Mouse (Mus musculus) neural tube, embryonic 11.5 days (tissue): ENCODE measurements around the gene Lgals9. TPM values are rescaled to one million over a fixed set of nuclear protein-coding genes. Genes with fewer than 3 reads are reported as not detected.
A peak's percentile ranks its signal among the peaks of the same experiment; 100 is the strongest.

ENCODE experiments used
- ATAC-seq: fragments of 200-750 bp; cut with Nextera tagmentation; 2 replicates; pipeline ENCODE4 v1.8.0; 2017; ENCODE audit warnings: moderate number of reproducible peaks, mild to moderate bottlenecking, moderate TSS enrichment, moderate library complexity; ENCODE audit not compliant: insufficient read depth, low FRiP score, low TSS enrichment
- DNase-seq: peaks from one replicate; pipeline ENCODE4 v3.0.0-alpha.2; 2015; ENCODE audit warnings: low spot score
- H3K27ac ChIP-seq: fragments of 300-500 bp; sonication (generic); 2 replicates; pipeline ENCODE4 v1.5.1; 2014; ENCODE audit warnings: low read depth, mild to moderate bottlenecking, low read length
- H3K27me3 ChIP-seq: fragments of 300-500 bp; sonication (generic); 2 replicates; pipeline ENCODE4 v1.6.1; 2014; ENCODE audit warnings: mild to moderate bottlenecking, low read length, mixed read lengths; ENCODE audit not compliant: control insufficient read depth, insufficient read depth
- H3K36me3 ChIP-seq: fragments of 300-500 bp; sonication (generic); 2 replicates; pipeline ENCODE4 v1.6.1; 2014; ENCODE audit warnings: mild to moderate bottlenecking, low read length, moderate library complexity, mixed read lengths; ENCODE audit not compliant: control insufficient read depth, insufficient read depth
- H3K4me1 ChIP-seq: fragments of 300-500 bp; sonication (generic); 2 replicates; pipeline ENCODE4 v1.6.1; 2014; ENCODE audit warnings: low read length, mixed read lengths; ENCODE audit not compliant: control insufficient read depth, insufficient read depth
- H3K4me2 ChIP-seq: fragments of 300-500 bp; sonication (generic); 2 replicates; pipeline ENCODE4 v1.6.1; 2014; ENCODE audit warnings: low read depth, mild to moderate bottlenecking, moderate library complexity
- H3K4me3 ChIP-seq: fragments of 300-500 bp; sonication (generic); 2 replicates; pipeline ENCODE4 v1.5.1; 2014; ENCODE audit warnings: low read depth, low read length
- H3K9ac ChIP-seq: fragments of 300-500 bp; sonication (generic); 2 replicates; pipeline ENCODE4 v1.6.1; 2014; ENCODE audit warnings: mild to moderate bottlenecking, low read length
- H3K9me3 ChIP-seq: fragments of 300-500 bp; sonication (generic); 2 replicates; pipeline ENCODE4 v1.6.1; 2016; ENCODE audit warnings: low read length; ENCODE audit not compliant: control insufficient read depth
- WGBS: fragments of 180-500 bp; shearing (Covaris S2); extraction: QIAGEN DNeasy Blood & Tissue Kit; methylation state at CpG from one replicate; pipeline ENCODE4 v1.1.7; 2014; 5-methylcytosine and 5-hydroxymethylcytosine counted together
- polyA plus RNA-seq: library from polyadenylated mRNA; unstranded; fragments of >200 nt; fragmentation: Nextera tagmentation; extraction: Ambion mirVana; gene quantifications from 2 replicates; pipeline ENCODE4 v1.2.1, GENCODE M21; 2014

The Lgals9 gene
- polyA plus RNA-seq, 1 experiment from 2014 or later = 5.9 TPM

- Histone ChIP-seq H3K9me3 (no peaks in the 10 kb centered on the region), H3K4me3 (no peak overlapping the region), H3K36me3 (no peaks in the 10 kb centered on the region), H3K4me2 (no peak overlapping the region), H3K27ac (no peak overlapping the region), H3K4me1 (peaks cover 11% of the 10 kb centered on the region), H3K9ac (no peak overlapping the region), H3K27me3 (no peaks in the 10 kb centered on the region)
- WGBS = 55% methylated on average over 8 of the region's 8 CpGs
- ATAC-seq (no peak), DNase-seq (no peak)
Observed at GRCm38 (mm10) chr11:78972811-78973351, 11.9 kb downstream of the Lgals9 start.

GRCm38 (mm10) chr11:78972328-78972727, 12.4 kb downstream of the Lgals9 start:
- 41% methylated on average over 6 of the region's 6 CpGs for WGBS
- peaks cover 11% of the 10 kb centered on the region for H3K4me1 ChIP-seq
- H3K27me3 ChIP-seq = no peaks in the 10 kb centered on the region
- H3K4me3 ChIP-seq = no peak overlapping the region
- H3K9ac ChIP-seq = no peak overlapping the region
- no peak overlapping the region for H3K4me2 ChIP-seq
- no peaks in the 10 kb centered on the region for H3K36me3 ChIP-seq
- no peak for ATAC-seq
- no peak overlapping the region for H3K27ac ChIP-seq
- no peaks in the 10 kb centered on the region for H3K9me3 ChIP-seq
- DNase-seq = no peak

DNA sequence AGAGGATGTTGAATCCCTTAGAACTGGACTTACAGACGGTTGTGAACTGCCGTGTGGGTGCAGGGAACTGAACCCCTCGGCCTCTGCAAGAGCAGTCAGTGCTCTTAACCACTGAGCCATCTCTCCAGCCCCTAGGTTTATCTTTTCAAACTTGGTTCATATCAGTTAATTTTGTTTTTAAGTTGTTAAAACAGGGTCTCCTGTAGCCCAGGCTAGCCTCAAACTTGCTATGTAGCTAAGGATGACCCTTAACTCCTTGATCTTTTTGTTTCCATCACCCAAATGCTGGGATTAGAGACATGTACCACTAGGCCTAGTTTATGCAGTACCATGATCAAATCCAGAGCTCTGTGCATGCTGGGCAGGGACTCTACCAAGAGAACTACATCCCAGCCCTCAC, 13.0 kb downstream of the Lgals9 start:
- no peaks in the 10 kb centered on the region for H3K9me3 ChIP-seq

GRCm38 (mm10) chr11:78971096-78971495, 13.7 kb downstream of the Lgals9 start:
- no peak for DNase-seq
- no peak overlapping the region for H3K4me2 ChIP-seq
- H3K4me1 ChIP-seq = peaks cover 11% of the 10 kb centered on the region
- no peaks in the 10 kb centered on the region for H3K36me3 ChIP-seq
- no peak overlapping the region for H3K27ac ChIP-seq
- no peak for ATAC-seq
- H3K4me3 ChIP-seq = no peak overlapping the region
- no peaks in the 10 kb centered on the region for H3K9me3 ChIP-seq
- 86% methylated on average over 8 of the region's 8 CpGs for WGBS
- no peak overlapping the region for H3K9ac ChIP-seq
- H3K27me3 ChIP-seq = no peaks in the 10 kb centered on the region

More for the DNA sequence above, 13.0 kb downstream of the Lgals9 start:
- Histone ChIP-seq H3K4me2 (no peak overlapping the region), H3K27ac (no peak overlapping the region), H3K4me3 (no peak overlapping the region), H3K27me3 (no peaks in the 10 kb centered on the region), H3K9ac (no peak overlapping the region), H3K4me1 (peaks cover 11% of the 10 kb centered on the region), H3K36me3 (no peaks in the 10 kb centered on the region)
- DNase-seq = no peak
- WGBS = 96% methylated on average over 3 of the region's 3 CpGs
- ATAC-seq = no peak

DNA sequence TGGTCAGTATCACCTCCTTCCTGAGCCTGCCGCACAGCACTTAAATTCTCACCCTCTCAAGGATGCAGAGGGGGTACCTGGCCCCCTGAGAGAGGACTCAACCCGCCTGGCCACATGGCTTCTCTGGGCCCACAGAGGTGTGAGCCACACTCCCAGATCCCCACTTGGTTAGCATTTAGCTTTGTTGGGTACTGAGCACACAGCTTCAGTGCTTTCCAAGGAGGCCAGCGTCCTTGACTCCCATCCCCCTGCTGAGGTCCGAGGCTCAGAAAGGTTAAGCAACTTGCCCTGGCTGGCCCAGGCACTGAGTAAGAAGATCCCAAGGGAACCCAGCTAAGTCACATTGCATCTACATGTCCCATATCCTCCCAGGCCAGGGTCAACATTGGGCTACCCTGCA, 16.6 kb downstream of the Lgals9 start:
- H3K4me2 ChIP-seq = no peak overlapping the region
- DNase-seq (no peak), ATAC-seq (no peak)
- no peak overlapping the region for H3K9ac ChIP-seq
- H3K27me3 ChIP-seq = no peaks in the 10 kb centered on the region
- H3K4me3 ChIP-seq = no peak overlapping the region
- H3K36me3 ChIP-seq = no peaks in the 10 kb centered on the region
- H3K27ac ChIP-seq = no peak overlapping the region
- H3K4me1 ChIP-seq = peaks cover 7% of the 10 kb centered on the region; the same call in 1 of the 2 replicates
- 83% methylated on average over 4 of the region's 4 CpGs for WGBS
- no peaks in the 10 kb centered on the region for H3K9me3 ChIP-seq

- H3K9me3 ChIP-seq = no peaks in the 10 kb centered on the region
- H3K4me3 ChIP-seq = no peak overlapping the region
- ATAC-seq (no peak), DNase-seq (peak; percentile 60)
- H3K36me3 ChIP-seq = no peaks in the 10 kb centered on the region
- no peak overlapping the region for H3K9ac ChIP-seq
- no peak overlapping the region for H3K27ac ChIP-seq
- WGBS = 30% methylated on average over 4 of the region's 4 CpGs
- H3K4me2 ChIP-seq = no peak overlapping the region
- peaks cover under 1% of the 10 kb centered on the region; the same call in 1 of the 2 replicates for H3K4me1 ChIP-seq
- H3K27me3 ChIP-seq = no peaks in the 10 kb centered on the region
Observed at GRCm38 (mm10) chr11:78967371-78967770, 17.4 kb downstream of the Lgals9 start.

- WGBS = 78% methylated on average over 5 of the region's 5 CpGs
- Histone ChIP-seq H3K4me2 (no peak overlapping the region), H3K27me3 (no peaks in the 10 kb centered on the region), H3K36me3 (no peaks in the 10 kb centered on the region), H3K4me3 (no peak overlapping the region), H3K27ac (no peak overlapping the region), H3K9ac (no peak overlapping the region), H3K4me1 (no peaks in the 10 kb centered on the region), H3K9me3 (no peaks in the 10 kb centered on the region)
- DNase-seq = no peak
- ATAC-seq = no peak
Observed at GRCm38 (mm10) chr11:78961221-78961620, 23.5 kb downstream of the Lgals9 start.

- H3K4me1 ChIP-seq = no peaks in the 10 kb centered on the region
- H3K9me3 ChIP-seq = no peaks in the 10 kb centered on the region
- no peaks in the 10 kb centered on the region for H3K27me3 ChIP-seq
- 68% methylated on average over 5 of the region's 5 CpGs for whole genome bisulfite sequencing
- no peak overlapping the region for H3K9ac ChIP-seq
- no peak for ATAC-seq
- no peaks in the 10 kb centered on the region for H3K36me3 ChIP-seq
- no peak for DNase-seq
- no peak overlapping the region for H3K27ac ChIP-seq
- H3K4me3 ChIP-seq = no peak overlapping the region
- H3K4me2 ChIP-seq = no peak overlapping the region
Observed at GRCm38 (mm10) chr11:78959841-78960520, 24.8 kb downstream of the Lgals9 start.

GRCm38 (mm10) chr11:78959367-78959766, 25.4 kb downstream of the Lgals9 start:
- H3K27ac ChIP-seq = no peak overlapping the region
- no peaks in the 10 kb centered on the region for H3K4me1 ChIP-seq
- H3K27me3 ChIP-seq = no peaks in the 10 kb centered on the region
- H3K4me2 ChIP-seq = no peak overlapping the region
- H3K9me3 ChIP-seq = no peaks in the 10 kb centered on the region
- DNase-seq = no peak
- no peak overlapping the region for H3K4me3 ChIP-seq
- ATAC-seq = no peak
- no peak overlapping the region for H3K9ac ChIP-seq
- WGBS = 75% methylated on average over 8 of the region's 8 CpGs
- H3K36me3 ChIP-seq = no peaks in the 10 kb centered on the region
